20 mouse cellular contexts compared by ENCODE assay signal in genomic region chrY:90725701-90726451, GRCm38 (mm10). TPM values are rescaled to one million over a fixed set of nuclear protein-coding genes. Genes with fewer than 3 reads are reported as not detected.
DNase-seq lines count a peak whose midpoint lies in the region; ATAC-seq and TF ChIP-seq lines count a peak whose summit lies in the region.
"Not testable (repeated sequence)": the region's sequence is repeated elsewhere in the genome, so short reads cannot be mapped to it uniquely, and the experiment has no call there.
"Had no signal": no experiment of that assay in that cellular context is flagged by ENCODE, and none has a peak within 500 bp of the region (broad histone marks: within the 10 kb centered on the region; RNA-seq: fewer than 3 reads in every experiment).

No protein-coding gene starts in this region.

- not testable (repeated sequence) for TF ChIP-seq CTCF in MEL (IDR thresholded peaks at IDR 0.05 in 2 of 3, conservative IDR thresholded peaks at IDR 0.05 in 1 of 3; ENCODE audit: control insufficient read depth in 1 of 3, insufficient read depth in 1 of 3, low read depth in 2 of 3, low read length in 3 of 3, poor library complexity in 1 of 3, severe bottlenecking in 1 of 3); midbrain, postnatal 0 days (IDR thresholded peaks at IDR 0.05)

- not testable (repeated sequence) for TF ChIP-seq RAD21 in MEL (IDR thresholded peaks at IDR 0.05; ENCODE audit: low read depth, low read length)

- not testable (repeated sequence) for H3K27ac ChIP-seq in MEL (ENCODE audit: control insufficient read depth, low read depth, low read length); embryonic facial prominence, embryonic 11.5 days (replicated peaks; ENCODE audit: low read depth, low read length); limb, embryonic 11.5 days (replicated peaks; ENCODE audit: low read depth, low read length); midbrain, postnatal 0 days (ENCODE audit: low read depth, low read length)

- not testable (repeated sequence) for H3K9me3 ChIP-seq in MEL (replicated peaks; ENCODE audit: insufficient read depth, low read length); embryonic facial prominence, embryonic 11.5 days (replicated peaks; ENCODE audit: control insufficient read depth, low read length); limb, embryonic 11.5 days (ENCODE audit: control insufficient read depth, low read length); midbrain, postnatal 0 days (ENCODE audit: low read length)

- not testable (repeated sequence) for H3K36me3 ChIP-seq in MEL (ENCODE audit: control insufficient read depth in 1 of 2, insufficient read depth in 2 of 2, low read length in 2 of 2); embryonic facial prominence, embryonic 11.5 days (replicated peaks; ENCODE audit: control insufficient read depth, insufficient read depth, low read depth, low read length); limb, embryonic 11.5 days (ENCODE audit: control insufficient read depth, insufficient read depth, low read length); midbrain, postnatal 0 days (ENCODE audit: insufficient read depth, low read length)

- not testable (repeated sequence) for H3K79me2 ChIP-seq in MEL (ENCODE audit: control insufficient read depth, insufficient read depth, low read length, poor library complexity)

- WGBS in embryonic facial prominence, embryonic 11.5 days: 77% methylated on average over 23 of the region's 23 CpGs
- WGBS in limb, embryonic 11.5 days: 74% methylated on average over 19 of the region's 23 CpGs
- WGBS in midbrain, postnatal 0 days: 55% methylated on average over 6 of the region's 23 CpGs

- H3K27me3 ChIP-seq in MEL (ENCODE audit: control insufficient read depth in 1 of 2, insufficient read depth in 2 of 2, low read length in 2 of 2); embryonic facial prominence, embryonic 11.5 days (ENCODE audit: control insufficient read depth, insufficient read depth, low read length); limb, embryonic 11.5 days (ENCODE audit: control insufficient read depth, insufficient read depth, low read length); midbrain, postnatal 0 days (ENCODE audit: insufficient read depth, low read length): not testable (repeated sequence)

- H3K4me3 ChIP-seq in MEL (ENCODE audit: control insufficient read depth in 1 of 2, insufficient read depth in 1 of 2, low read depth in 2 of 2, low read length in 2 of 2); embryonic facial prominence, embryonic 11.5 days (ENCODE audit: low read depth, low read length); limb, embryonic 11.5 days (ENCODE audit: low read depth, low read length); midbrain, postnatal 0 days (ENCODE audit: low read depth, low read length): not testable (repeated sequence)

- H3K4me2 ChIP-seq in embryonic facial prominence, embryonic 11.5 days (ENCODE audit: low read depth, low read length); limb, embryonic 11.5 days (ENCODE audit: low read depth, severe bottlenecking); midbrain, postnatal 0 days (ENCODE audit: low read depth, low read length, poor library complexity, severe bottlenecking): not testable (repeated sequence)

- not testable (repeated sequence) for H3K4me1 ChIP-seq in MEL (ENCODE audit: control insufficient read depth in 1 of 2, insufficient read depth in 2 of 2, low read length in 2 of 2); embryonic facial prominence, embryonic 11.5 days (ENCODE audit: control insufficient read depth, insufficient read depth, low read length); limb, embryonic 11.5 days (ENCODE audit: control insufficient read depth, insufficient read depth, low read length); midbrain, postnatal 0 days (ENCODE audit: insufficient read depth, low read length)

- TF ChIP-seq POLR2A in MEL (IDR thresholded peaks at IDR 0.05; ENCODE audit: control insufficient read depth in 1 of 2, insufficient read depth in 1 of 2, low read depth in 1 of 2, low read length in 2 of 2, poor library complexity in 1 of 2): not testable (repeated sequence)

- not testable (repeated sequence) for H3K9ac ChIP-seq in MEL (ENCODE audit: control insufficient read depth, low read depth, low read length, poor library complexity, severe bottlenecking); embryonic facial prominence, embryonic 11.5 days (replicated peaks; ENCODE audit: low read length); limb, embryonic 11.5 days (ENCODE audit: low read length); midbrain, postnatal 0 days (replicated peaks; ENCODE audit: low read length, poor library complexity, severe bottlenecking)

- peak; percentile 56 to 62 for DNase-seq in B cell, adult 2 months
- peak; percentile 73 for DNase-seq in MEL (ENCODE audit: low read depth, low spot score)
- peak; percentile 58 for DNase-seq in c-Kit-positive CD71-positive TER-119-negative erythroid progenitor cells, embryonic 14.5 days (ENCODE audit: low read depth)
- peak; percentile 33 for DNase-seq in embryonic facial prominence, embryonic 11.5 days (ENCODE audit: low spot score)
- DNase-seq in heart, adult 11 months: peak; percentile 80
- peak; percentile 33 for DNase-seq in limb, embryonic 11.5 days (ENCODE audit: low spot score)
- DNase-seq in midbrain, postnatal 0 days (ENCODE audit: low spot score): peak; percentile 44
- DNase-seq in yolk sac, embryonic 10.5 days (ENCODE audit: low spot score): peak; percentile 9

- ATAC-seq in embryonic facial prominence, embryonic 11.5 days (replicated peaks; ENCODE audit: insufficient number of reproducible peaks, low FRiP score, low TSS enrichment, low read depth); limb, embryonic 11.5 days (ENCODE audit: insufficient number of reproducible peaks, low FRiP score, low TSS enrichment, low read depth); midbrain, postnatal 0 days (ENCODE audit: low FRiP score): not testable (repeated sequence)

- TF ChIP-seq EP300 in MEL (IDR thresholded peaks at IDR 0.05; ENCODE audit: low read depth in 1 of 2, low read length in 2 of 2): not testable (repeated sequence)

RNA-seq across cellular contexts. Expression of gene Gm21860, which starts 28.7 kb away (rescaled TPM):
- total RNA-seq in MEL (2012; rRNA removed): not detected in 2 replicates
- not detected for polyA plus RNA-seq in MEL (2012; ENCODE audit: insufficient read depth in 1 of 2, insufficient read length in 2 of 2, low read depth in 1 of 2, low replicate concordance in 2 of 2, missing spikeins in 1 of 2)
- polyA plus RNA-seq in embryonic facial prominence, embryonic 11.5 days (2014; fragmentation: Nextera tagmentation; extraction: Ambion mirVana): not detected in 2 replicates
- not detected in 2 replicates for polyA plus RNA-seq in limb, embryonic 11.5 days (2014; fragmentation: Nextera tagmentation; extraction: Ambion mirVana)
- total RNA-seq in midbrain, postnatal 0 days (2014; rRNA removed): not detected in 2 replicates
- polyA plus RNA-seq in midbrain, postnatal 0 days (2015; fragmentation: Nextera tagmentation; extraction: Ambion mirVana): not detected in 2 replicates
- total RNA-seq: adrenal gland, adult 18-20 months; gastrocnemius, postnatal 25 days; hematopoietic stem cell, adult 5-6 weeks; layer of hippocampus, postnatal 10 days; left cerebral cortex, postnatal 14 days had no signal
- polyA plus RNA-seq: frontal cortex, adult 2 months; heart, embryonic 12.5 days; liver, embryonic 11.5 days; lung, embryonic 16.5 days; midbrain, embryonic 13.5 days; neural tube, embryonic 13.5 days; stomach, embryonic 16.5 days had no signal

RNA-seq across cellular contexts. Expression of gene Gm47283, which starts 58.7 kb away (rescaled TPM):
- not detected in 2 replicates for total RNA-seq in MEL (2012; rRNA removed)
- not detected for polyA plus RNA-seq in MEL (2012; ENCODE audit: insufficient read depth in 1 of 2, insufficient read length in 2 of 2, low read depth in 1 of 2, low replicate concordance in 2 of 2, missing spikeins in 1 of 2)
- polyA plus RNA-seq in embryonic facial prominence, embryonic 11.5 days (2014; fragmentation: Nextera tagmentation; extraction: Ambion mirVana): not detected in 2 replicates
- not detected in 2 replicates for polyA plus RNA-seq in limb, embryonic 11.5 days (2014; fragmentation: Nextera tagmentation; extraction: Ambion mirVana)
- total RNA-seq in midbrain, postnatal 0 days (2014; rRNA removed): not detected in 2 replicates
- polyA plus RNA-seq in midbrain, postnatal 0 days (2015; fragmentation: Nextera tagmentation; extraction: Ambion mirVana): not detected in 2 replicates
- total RNA-seq: adrenal gland, adult 18-20 months; gastrocnemius, postnatal 25 days; hematopoietic stem cell, adult 5-6 weeks; layer of hippocampus, postnatal 10 days; left cerebral cortex, postnatal 14 days had no signal
- polyA plus RNA-seq: frontal cortex, adult 2 months; heart, embryonic 12.5 days; liver, embryonic 11.5 days; lung, embryonic 16.5 days; midbrain, embryonic 13.5 days; neural tube, embryonic 13.5 days; stomach, embryonic 16.5 days had no signal

Comparison
In these comparisons a context has a peak if more than half of its experiments do, and no peak if none do; other contexts are left out.
1. DNase-seq: peak in every context shown above with its lines; median percentile 80 in heart, adult 11 months; 73 in MEL; 59 in B cell, adult 2 months; 58 in c-Kit-positive CD71-positive TER-119-negative erythroid progenitor cells, embryonic 14.5 days; 44 in midbrain, postnatal 0 days; 33 in embryonic facial prominence, embryonic 11.5 days; 33 in limb, embryonic 11.5 days; 9 in yolk sac, embryonic 10.5 days.